Mouse (Mus musculus) embryo, embryonic 11.5 days (tissue): ENCODE measurements at regions not wholly inside any gene's neighbourhood (a gene's known extent, or its start where the extent isn't known, plus 50 kb on each side); places are given as distances from the start of the nearest gene placed in this dataset.
"Not testable (repeated sequence)": the region's sequence is repeated elsewhere in the genome, so short reads cannot be mapped to it uniquely, and the experiment has no call there.

Experiments
- DNase-seq: peaks from one replicate; pipeline ENCODE4 v3.0.0-alpha.2; 2012; ENCODE audit warnings: low read depth, low spot score

DNA sequence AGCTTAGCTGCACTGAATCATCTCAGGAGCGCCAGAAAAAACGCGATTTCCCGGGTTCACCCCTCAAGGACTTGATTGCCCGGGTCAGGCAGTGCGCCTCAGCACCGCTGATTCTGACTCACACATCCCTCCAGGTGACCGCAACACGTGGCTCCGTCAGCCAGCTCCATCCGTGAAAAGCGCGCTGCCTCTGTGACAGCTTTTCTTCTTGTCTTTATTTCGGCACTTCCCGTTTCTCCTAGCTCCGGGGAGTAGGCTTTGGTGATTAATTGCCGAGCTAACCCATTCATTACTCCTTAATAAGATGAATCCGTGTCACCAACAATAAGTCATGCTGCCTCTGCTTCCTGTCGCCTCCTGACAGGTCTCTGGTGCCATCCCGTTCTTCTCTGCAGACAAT, 108.6 kb downstream of the Katnal1 start:
- DNase-seq = no peak

DNA sequence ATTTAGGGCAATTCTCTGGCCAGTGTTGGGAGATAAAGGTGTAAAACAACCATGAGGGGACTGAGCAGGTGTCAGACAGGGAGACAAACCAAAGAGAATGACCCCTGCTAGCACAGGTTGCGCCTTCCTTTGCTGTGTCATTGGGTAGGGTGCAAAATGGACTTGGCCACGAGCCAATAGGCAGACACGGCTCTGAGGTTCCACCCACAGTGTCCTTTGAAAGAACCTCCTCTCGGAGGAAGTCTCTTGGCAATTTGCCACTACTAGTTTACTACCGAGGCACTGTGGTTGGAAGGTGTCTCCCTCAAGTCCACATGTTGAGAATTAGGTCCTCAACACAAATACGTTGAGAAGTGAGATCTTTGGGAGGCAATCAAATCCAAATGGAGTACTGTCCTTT, 109.7 kb downstream of the Katnal1 start:
- no peak for DNase-seq

DNA sequence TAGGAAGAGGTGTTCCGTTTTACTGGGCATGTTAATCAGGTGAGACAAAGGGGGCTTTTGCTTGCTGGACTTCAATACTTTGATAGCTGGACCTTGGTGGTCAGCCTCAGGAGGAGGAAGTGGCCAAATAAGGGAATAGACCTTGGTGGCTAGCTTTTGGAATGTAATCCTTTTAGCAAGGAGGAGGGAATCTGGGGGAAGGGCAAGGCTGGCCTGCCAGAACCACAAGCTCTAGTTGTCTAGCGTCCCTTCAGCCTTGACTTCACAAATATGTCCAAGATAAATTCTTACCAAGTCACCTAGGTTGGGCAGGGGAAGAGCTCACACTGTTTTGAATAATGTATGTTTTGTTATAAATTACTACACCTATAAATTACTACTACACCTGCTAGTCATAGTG, 110.4 kb downstream of the Katnal1 start:
- DNase-seq = no peak

DNA sequence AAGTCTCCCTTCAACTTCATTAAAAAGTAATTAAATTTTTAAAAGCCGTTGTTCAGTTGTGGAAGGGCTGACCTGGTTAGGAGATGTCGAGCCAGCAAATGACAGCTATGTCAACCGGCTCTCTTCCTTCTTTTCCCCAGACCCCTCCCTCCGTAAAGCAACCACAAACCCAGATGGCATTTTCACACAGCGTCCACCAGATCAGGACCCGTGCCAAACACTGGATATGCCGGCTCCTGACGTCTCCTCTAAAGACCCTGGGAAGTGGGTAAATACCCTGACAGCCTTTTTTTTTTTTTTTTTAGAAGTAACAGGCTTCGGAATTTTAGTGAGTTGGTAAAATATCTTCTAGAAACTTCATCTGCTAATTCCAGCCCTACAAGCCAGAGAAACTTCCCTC, 116.3 kb downstream of the Katnal1 start:
- DNase-seq = no peak

DNA sequence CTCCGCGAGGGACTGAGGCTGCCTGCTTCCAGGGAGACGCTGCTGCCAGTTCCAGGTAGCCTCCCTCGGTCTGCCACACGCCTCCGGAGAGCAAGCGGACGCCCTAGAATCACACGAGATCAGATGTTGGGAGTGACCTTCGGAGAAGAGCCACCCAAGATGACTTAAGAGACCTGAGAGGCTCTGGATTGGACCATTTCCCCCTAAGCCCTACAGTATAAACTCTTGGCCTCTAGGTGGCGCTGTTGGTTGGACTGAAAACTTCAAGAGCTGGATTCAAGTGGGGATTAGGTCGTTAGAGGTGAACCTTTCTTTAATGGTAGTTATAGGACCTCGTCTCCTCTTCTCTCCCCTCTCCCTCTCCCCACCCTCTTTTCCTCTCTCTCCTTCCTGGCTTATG, 117.1 kb downstream of the Katnal1 start:
- DNase-seq = peak; percentile 65

DNA sequence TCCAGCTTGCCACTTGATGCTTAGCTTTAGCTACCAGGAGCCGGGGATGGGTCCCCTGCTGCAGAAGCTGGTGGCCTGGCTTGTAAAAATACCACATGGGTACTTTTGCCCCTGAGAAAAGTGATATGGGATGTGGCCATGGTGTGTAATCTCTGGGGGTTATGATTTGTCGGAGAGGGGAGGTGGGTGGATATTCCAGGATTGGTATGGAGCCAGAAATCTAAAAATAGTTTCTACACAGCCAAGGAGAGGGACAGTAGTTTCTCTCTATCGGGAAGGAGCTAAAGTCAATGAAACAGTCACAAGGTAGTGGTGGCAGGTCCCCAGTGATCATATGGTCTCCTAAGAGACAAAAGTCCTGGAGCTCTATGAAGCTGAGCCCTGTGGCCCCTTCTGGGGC, 119.6 kb downstream of the Katnal1 start:
- DNase-seq = no peak

DNA sequence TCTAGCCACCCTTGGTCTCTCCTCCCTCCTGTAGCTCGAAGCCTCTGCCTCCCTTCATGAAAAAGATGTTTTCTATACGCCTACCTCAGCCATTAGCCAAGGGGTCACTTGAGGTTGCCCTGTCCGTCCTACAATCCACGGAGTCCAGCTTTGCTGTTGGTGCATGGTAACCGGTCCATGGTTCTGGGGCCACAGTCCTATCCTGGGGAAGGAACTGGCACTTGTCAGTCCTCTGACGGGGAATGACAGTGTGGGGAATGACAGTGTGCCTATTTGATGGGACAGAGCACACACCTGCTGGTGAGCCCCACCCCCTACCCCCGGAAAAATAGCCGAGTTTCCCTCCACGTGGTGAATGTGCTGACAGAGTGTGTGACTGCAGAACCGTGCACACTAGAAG, 120.1 kb downstream of the Katnal1 start:
- DNase-seq = no peak

DNA sequence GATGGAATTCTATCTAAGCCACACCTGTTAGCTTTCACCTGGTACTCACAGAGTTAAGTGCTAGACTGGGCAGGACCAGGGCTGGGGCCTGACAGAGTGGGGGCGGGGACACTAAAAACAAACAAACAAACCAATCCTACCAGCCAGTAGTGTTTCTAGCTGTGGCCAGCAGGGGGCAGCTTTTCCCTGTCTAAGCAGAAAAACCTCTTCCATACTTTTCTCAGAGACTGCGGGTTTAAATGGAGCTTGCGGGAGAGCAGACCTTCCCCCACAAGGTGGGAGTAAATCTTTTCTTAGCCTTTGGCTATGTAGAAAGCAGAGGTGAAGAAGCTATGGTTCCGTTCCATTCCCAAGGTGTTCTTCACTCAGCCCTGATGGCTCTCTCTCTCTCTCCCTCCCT, 120.7 kb downstream of the Katnal1 start:
- no peak for DNase-seq

DNA sequence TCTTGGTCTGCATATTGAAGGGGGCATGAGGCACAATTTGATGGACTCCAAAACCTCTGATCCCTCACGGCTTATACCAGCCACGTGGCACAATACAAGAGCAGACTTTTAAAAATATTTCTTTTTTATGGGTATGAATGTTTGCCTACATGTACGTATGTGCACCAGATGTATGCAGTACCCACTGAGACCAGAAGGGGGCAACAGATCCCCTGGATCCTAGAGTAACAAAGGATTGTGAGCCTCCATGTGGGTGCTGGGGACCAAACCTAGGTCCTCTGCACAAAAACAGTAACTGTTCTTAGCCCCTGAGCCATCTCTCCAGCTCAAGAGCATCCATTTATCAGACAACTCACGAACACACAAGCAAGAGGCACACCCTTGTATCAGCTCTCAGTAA, 121.5 kb downstream of the Katnal1 start:
- DNase-seq = no peak

DNA sequence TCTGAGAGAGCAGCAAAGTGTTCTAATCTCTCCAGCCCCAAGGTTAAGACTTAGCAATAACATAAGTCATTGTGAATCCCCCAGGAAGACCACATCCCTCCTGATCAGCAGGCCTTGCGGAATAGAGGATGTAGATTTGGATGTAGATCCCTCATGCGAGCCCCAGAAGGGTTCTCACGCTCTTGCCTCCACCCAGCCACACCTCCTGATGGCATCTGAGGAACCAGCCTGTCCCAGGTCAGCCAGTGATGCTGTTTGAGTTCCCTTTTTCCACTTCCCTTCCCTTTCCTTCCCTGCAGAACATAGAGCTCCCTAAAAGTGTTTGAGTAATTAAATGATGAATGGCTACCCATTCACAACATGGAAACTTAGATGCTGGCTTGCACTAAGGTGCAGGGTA, 124.1 kb downstream of the Katnal1 start:
- DNase-seq = no peak

DNA sequence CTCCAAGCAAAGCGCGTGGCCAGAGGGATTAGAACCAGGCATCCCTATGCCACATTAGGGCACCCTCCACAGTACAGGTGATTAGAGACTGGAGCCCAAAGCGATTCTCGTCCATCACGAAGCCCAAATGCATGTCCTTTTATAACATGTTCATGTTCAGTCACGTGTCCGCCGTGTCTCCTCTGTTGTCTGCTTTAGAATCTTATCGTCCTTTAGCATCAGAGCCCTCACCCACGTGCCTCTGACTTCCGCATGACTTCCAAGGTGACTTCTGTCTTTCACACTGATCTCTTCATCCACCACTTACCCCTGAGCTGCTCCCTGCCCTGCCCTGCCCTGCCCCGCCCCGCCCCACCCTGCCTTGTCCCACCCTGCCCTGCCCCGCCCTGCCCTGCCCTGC, 125.3 kb downstream of the Katnal1 start:
- DNase-seq = no peak

DNA sequence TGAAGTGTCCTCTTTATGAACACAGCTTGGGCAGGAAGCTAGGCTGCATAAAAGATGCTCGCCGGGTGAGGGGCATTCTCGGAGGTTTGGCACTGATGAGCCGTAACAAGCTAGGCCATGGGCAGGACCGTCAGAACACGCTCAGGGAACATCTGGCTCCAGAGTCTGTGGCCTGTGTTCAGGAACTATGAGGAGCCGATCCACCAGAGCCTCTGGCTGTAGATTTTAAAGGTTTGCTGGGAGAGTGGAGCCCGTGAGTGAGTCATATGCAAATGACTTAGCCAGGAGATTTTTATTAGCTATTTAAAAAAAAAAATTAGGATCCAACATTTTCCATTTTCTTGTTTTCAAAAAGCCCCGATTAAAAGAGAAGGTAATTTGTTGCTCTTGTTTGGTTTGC, 126.4 kb downstream of the Katnal1 start:
- no peak for DNase-seq

DNA sequence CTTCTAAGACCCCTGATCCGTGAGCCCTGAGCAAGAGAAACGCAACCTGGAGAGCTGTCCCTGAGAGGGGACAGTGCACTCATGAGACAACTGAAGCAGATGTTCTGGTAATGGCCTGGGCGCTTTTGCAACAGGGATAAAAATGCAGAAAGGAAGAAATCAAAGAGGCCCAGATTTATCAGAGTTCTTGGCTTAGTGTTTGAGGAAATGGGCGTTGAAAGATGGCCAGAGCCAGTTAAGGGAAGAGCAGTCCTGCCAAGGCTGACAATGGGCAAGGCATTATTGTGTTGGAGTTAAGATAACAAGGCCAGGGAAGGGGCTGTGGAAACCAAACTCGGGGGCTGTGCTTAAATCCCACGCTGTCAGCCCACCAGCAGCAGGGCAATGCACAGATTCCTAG, 130.6 kb downstream of the Katnal1 start:
- no peak for DNase-seq

DNA sequence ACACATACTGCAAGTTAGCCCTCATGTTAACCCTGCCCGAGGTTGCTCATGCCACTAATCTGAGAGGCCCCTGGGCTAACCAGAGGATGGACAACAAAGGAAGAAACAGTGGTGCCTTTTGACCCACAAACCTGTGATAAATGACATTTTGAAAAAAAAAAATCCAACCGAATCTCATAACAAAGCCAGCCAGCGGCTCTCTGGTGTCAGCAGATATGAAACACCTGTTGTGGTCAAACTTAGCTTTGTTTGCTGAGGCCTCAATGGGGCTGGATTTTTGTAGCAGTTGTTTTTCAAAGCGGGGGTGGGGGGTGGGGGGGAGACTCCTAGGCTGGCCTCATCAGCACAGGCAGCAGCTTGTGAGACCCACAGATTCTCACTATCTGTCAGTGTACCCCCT, 133.0 kb downstream of the Katnal1 start:
- no peak for DNase-seq

DNA sequence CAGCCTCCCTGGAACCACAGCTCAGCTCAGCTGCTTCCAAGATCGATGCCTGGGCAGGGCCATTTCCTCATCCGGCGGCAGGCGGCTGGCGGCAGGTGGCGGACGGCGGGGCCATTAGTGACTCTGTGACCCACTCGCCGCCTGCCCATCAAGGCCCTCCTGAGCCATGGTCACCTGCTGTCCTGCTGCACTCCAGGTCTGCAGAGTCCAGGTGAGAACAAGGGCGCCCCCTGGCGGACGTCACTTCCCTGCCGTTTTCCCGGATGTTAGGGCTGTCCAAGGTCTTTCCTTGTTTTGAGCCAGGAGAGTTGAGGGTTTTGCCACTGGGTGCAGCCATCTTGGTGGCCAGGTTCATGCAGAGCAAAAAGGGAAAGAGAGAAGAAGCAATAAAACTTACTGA, 134.7 kb downstream of the Katnal1 start:
- no peak for DNase-seq

DNA sequence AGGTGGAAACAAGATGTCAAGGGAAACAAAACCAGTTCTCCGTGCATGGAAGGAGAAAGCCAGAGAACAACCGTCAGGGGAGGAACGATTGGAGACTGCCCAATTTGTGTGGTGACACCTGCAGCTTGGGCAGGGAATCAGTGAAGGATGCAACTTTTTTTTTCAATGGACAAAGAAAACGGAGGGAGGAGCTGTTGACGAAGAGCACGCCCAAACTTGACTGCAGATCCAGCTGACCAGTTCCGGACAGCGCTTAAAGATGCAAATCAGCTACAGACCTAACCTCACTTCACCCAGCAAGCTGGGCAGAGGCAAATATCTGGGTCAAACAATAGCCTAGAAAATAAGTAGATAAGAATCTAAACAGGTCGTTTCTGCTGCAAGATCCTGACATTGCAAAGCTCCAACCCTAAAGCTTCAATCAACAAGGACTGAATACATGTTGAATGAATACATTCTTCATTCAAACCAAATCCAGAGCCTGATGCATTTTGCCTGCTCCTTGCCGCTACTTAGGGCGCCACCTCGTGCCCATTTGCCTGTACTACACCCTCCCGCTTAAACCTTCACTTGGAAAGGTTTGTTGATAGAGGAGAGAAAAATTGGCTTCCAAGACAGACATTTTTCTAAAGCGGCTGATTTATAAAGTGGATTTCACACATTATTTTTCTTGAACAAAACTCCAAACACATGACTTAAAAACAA, 136.2 kb downstream of the Katnal1 start:
- DNase-seq = peak; percentile 72

DNA sequence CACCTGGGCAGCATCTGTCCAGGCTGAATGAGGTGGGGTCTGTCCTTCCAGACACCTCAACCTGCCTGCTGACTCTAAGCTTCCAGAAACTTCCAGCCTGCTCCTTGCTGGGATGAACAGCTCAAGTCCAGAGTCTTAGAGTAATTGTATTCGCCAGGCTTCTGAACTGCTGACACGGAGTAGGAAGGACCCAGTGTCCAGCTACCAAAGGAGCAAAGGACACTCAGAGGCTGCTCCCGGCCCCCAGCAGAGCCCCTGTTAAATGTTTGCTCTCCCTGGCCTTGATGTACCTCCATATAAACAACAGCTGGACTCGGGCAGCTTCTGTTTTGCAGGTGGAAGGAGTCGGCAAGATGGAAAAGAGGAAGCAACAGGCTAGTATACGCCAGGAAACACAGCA, 137.5 kb downstream of the Katnal1 start:
- no peak for DNase-seq

DNA sequence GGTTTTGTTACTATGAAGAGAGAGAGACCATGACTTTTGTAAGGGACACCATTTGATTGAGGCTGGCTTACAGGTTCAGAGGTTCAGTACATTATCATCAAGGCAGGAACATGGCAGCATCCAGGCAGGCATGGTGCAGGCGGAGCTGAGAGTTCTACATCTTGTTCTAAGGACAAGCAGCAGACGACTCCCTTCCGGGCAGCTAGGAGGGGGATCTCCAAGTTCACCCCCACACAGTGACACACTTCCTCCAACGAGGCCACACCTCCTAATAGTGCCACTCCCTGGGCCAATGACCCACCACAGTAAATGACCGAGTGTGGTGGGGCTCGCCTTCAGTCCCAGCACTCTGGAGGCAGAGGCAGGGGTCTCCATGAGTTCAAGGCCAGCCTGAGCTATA, 138.8 kb downstream of the Katnal1 start:
- DNase-seq = not testable (repeated sequence)

DNA sequence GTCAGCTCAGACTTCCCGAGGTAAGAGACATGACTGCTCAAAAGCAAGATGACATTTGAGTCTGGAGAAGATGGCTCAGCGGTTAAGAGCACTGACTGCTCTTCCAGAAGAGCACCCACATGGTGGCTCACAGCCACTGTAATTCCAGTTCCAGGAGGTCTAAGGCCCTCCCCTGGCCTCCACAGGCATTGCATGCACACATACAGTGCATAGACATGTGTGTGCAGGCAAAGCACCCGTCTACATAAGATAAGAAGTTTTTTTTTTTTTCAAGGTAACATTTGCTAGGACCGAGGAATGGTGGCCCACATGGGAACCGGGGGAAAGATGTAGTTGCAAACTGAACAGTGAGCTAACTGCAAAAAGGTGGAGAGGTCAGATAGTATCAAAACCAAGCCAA, 139.3 kb downstream of the Katnal1 start:
- DNase-seq = no peak

DNA sequence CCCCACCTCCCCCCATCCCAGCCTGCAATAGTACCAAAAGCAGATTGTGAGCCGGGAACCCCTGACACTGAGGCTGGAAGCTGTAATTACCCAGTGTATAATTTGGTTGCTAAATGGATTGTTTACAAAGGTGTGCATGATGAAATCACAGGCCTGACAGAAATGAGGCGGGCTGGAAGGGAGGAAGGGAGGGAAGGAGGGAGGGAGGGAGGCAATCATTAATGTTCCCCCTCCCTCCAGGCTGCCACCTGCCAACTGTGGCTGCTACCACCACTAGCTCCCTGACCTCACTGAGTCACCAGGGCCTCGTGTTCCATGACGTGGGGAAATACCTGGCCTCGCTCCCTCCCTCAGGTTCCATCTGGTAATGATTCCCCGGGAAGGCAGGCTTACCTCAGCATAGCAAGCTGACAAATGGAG, 140.0 kb downstream of the Katnal1 start:
- no peak for DNase-seq

DNA sequence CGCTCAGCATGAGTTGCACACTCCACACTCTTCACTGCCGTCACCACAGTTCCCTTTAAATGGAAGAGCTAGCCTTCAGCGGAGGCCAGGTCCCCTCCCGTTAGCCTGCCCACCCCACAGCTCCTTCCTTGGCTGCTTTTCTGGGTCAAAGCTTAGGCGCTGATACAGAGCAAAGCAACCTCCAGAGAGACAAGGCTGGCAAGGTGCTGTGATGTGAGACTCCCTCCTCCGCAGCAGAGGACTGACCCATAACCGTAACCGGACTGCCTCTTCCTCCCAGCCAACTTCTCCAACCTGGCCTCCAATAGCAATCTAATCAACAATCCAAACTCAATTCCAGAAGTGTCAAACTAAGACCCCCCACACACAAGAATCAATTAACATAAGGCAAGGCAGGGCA, 140.4 kb downstream of the Katnal1 start:
- no peak for DNase-seq

DNA sequence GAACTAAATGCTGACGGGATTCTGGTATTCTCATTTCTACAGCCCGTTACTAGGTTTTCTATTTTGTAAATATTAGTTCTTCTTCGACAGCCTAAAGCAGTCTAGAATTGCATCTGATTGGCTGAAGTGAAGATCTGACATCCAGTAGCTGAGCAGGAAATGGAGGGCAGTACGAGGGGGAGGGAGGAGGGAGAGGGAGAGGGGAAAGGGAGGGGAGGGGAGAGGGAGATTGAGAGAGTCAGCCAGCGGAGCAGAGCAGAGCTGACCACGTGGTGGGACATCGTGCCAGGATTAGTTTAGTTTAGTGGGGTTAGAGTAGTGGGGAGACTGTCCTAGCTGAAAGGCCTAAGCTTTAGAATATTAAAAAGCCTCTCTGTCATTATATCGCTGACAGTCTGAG, 141.8 kb downstream of the Katnal1 start:
- DNase-seq = no peak

DNA sequence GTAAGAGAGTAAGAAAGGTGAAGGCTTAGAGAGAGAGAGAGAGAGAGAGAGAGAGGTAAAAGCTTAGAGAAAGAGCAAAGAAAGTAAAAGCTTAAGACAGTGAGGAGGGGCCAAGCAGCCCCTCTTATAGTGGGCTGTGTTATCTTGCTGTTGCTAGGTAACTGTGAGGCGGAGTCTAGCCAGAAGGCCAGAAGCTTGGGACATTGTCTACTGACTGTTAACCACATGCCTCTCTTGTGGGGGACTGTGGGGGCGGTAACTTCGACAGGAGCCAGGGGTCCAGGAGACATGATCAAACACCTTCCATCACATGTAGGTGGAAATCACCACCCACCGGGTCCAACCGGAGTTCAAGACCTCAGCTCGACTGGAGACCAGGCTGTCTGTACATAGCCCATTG, 148.0 kb downstream of the Katnal1 start:
- not testable (repeated sequence) for DNase-seq
